Mouse (Mus musculus) heart, postnatal 25 days (tissue): ENCODE data around the gene Pbld1. TPM values are rescaled to one million over a fixed set of nuclear protein-coding genes. Genes with fewer than 3 reads are reported as not detected.

Experiments used
- DNase-seq: peaks from one replicate; pipeline ENCODE4 v3.0.0; 2022; ENCODE audit warnings: low spot score
- intact Hi-C: fragments of 180-260 bp; cut with DNase I; formaldehyde crosslinking; loops from one replicate; pipeline ENCODE4 v1.15.1; 2025
- total RNA-seq, 2 experiments: library from RNA; stranded (reverse); gene quantifications; 2 replicates each; pipeline ENCODE4 v1.2.3; 2021

Gene Pbld1
- total RNA-seq, result 1 to 10 TPM; 1.1 to 1.4 TPM

GRCm38 (mm10) chr10:63059862-63060261 lies at the start of gene Pbld1:
Gene Pbld1 (plus strand): TSS chr10:63060162.
- intact Hi-C loops, result loop anchor here (10.0 kb wide), 1 partner anchor 245 kb away; no protein-coding TSS in a partner anchor
- DNase-seq, result no peak

- intact Hi-C loops, result no loop called here
- DNase-seq, result no peak
Measured at GRCm38 (mm10) chr10:63010268-63010667, 49.7 kb upstream of the Pbld1 start.

- DNase-seq, result no peak
- intact Hi-C loops, result no loop called here
Measured at GRCm38 (mm10) chr10:63011556-63011955, 48.4 kb upstream of the Pbld1 start.

GRCm38 (mm10) chr10:63013476-63013875 lies 46.5 kb upstream of the Pbld1 start:
- DNase-seq, result no peak
- intact Hi-C loops, result no loop called here

- intact Hi-C loops, result no loop called here
- no peak for DNase-seq
Measured at GRCm38 (mm10) chr10:63014168-63014567, 45.8 kb upstream of the Pbld1 start.

GRCm38 (mm10) chr10:63019304-63019703 lies 40.7 kb upstream of the Pbld1 start:
- intact Hi-C loops, result no loop called here
- no peak for DNase-seq

GRCm38 (mm10) chr10:63021702-63022101 lies 38.3 kb upstream of the Pbld1 start:
- intact Hi-C loops, result loop anchor here (5.0 to 10.0 kb wide), 4 partner anchors 39 to 221 kb away; partner anchors contain the start of genes Herc4 and Rufy2
- no peak for DNase-seq

- intact Hi-C loops, result loop anchor here (5.0 to 10.0 kb wide), 4 partner anchors 40 to 220 kb away; partner anchors contain the start of genes Herc4 and Rufy2
- DNase-seq, result no peak
Measured at GRCm38 (mm10) chr10:63022541-63023120, 37.3 kb upstream of the Pbld1 start.

GRCm38 (mm10) chr10:63023121-63023748 lies 36.7 kb upstream of the Pbld1 start:
- DNase-seq, result peak; percentile 56
- intact Hi-C loops, result loop anchor here (5.0 to 10.0 kb wide), 4 partner anchors 41 to 219 kb away; partner anchors contain the start of genes Herc4 and Rufy2

- intact Hi-C loops, result loop anchor here (2.0 to 10.0 kb wide), 5 partner anchors 42 to 218 kb away; partner anchors contain the start of genes Herc4 and Rufy2
- peak; percentile 98 for DNase-seq
Measured at GRCm38 (mm10) chr10:63023749-63024579, 36.0 kb upstream of the Pbld1 start, which contains the start of the genes Hnrnph3 and Pbld2. Gene Hnrnph3 (minus strand): TSS chr10:63024217. Gene Pbld2 (plus strand): TSS chr10:63024315.

GRCm38 (mm10) chr10:63024580-63024910 lies 35.4 kb upstream of the Pbld1 start:
- intact Hi-C loops, result loop anchor here (2.0 to 10.0 kb wide), 5 partner anchors 42 to 218 kb away; partner anchors contain the start of genes Herc4 and Rufy2
- peak; percentile 54 for DNase-seq

GRCm38 (mm10) chr10:63025016-63025415 lies 34.9 kb upstream of the Pbld1 start:
- no peak for DNase-seq
- intact Hi-C loops, result loop anchor here (2.0 to 10.0 kb wide), 2 partner anchors 42 to 90 kb away; no protein-coding TSS in a partner anchor

GRCm38 (mm10) chr10:63025491-63026011 lies 34.4 kb upstream of the Pbld1 start:
- intact Hi-C loops, result loop anchor here (2.0 to 10.0 kb wide), 2 partner anchors 41 to 89 kb away; no protein-coding TSS in a partner anchor
- no peak for DNase-seq

GRCm38 (mm10) chr10:63026156-63026794 lies 33.7 kb upstream of the Pbld1 start:
- intact Hi-C loops, result loop anchor here (10.0 kb wide), 1 partner anchor 89 kb away; no protein-coding TSS in a partner anchor

GRCm38 (mm10) chr10:63026795-63027160 lies 33.2 kb upstream of the Pbld1 start:
- intact Hi-C loops, result loop anchor here (10.0 kb wide), 1 partner anchor 88 kb away; no protein-coding TSS in a partner anchor
- no peak for DNase-seq

More at GRCm38 (mm10) chr10:63026156-63026794, 33.7 kb upstream of the Pbld1 start:
- DNase-seq, result no peak

GRCm38 (mm10) chr10:63027376-63028161 lies 32.4 kb upstream of the Pbld1 start:
- intact Hi-C loops, result loop anchor here (10.0 kb wide), 1 partner anchor 87 kb away; no protein-coding TSS in a partner anchor
- no peak for DNase-seq

GRCm38 (mm10) chr10:63028396-63028795 lies 31.6 kb upstream of the Pbld1 start:
- no peak for DNase-seq
- intact Hi-C loops, result loop anchor here (10.0 kb wide), 1 partner anchor 86 kb away; no protein-coding TSS in a partner anchor

GRCm38 (mm10) chr10:63032267-63032666 lies 27.7 kb upstream of the Pbld1 start:
- no peak for DNase-seq
- intact Hi-C loops, result no loop called here
